Mouse (Mus musculus) macrophage (primary cell): ENCODE measurements around the gene Tmod3. TPM values are rescaled to one million over a fixed set of nuclear protein-coding genes. Genes with fewer than 3 reads are reported as not detected.

Experiments used
- H3K27ac ChIP-seq: fragments of 350-480 bp; formaldehyde crosslinking; 2 replicates; pipeline ENCODE4 v1.9.0; 2021
- H3K36me3 ChIP-seq: fragments of 350-480 bp; formaldehyde crosslinking; 2 replicates; pipeline ENCODE4 v1.9.0; 2021; ENCODE audit errors: inconsistent target
- H3K4me3 ChIP-seq: fragments of 350-480 bp; formaldehyde crosslinking; 2 replicates; pipeline ENCODE4 v1.9.0; 2021; ENCODE audit errors: inconsistent target
- H3K79me2 ChIP-seq: fragments of 350-480 bp; formaldehyde crosslinking; 2 replicates; pipeline ENCODE4 v1.9.0; 2021; ENCODE audit errors: inconsistent target
- WGBS: methylation state at CpG from one replicate; pipeline ENCODE4 v1.1.7; 2026; ENCODE audit warnings: inconsistent platforms; ENCODE audit not compliant: missing documents; 5-methylcytosine and 5-hydroxymethylcytosine counted together
- polyA plus RNA-seq: library from polyadenylated mRNA; stranded (reverse); fragments of 250-400 nt; gene quantifications from 3 replicates; pipeline ENCODE4 v1.2.4, GENCODE M21; 2018; ENCODE audit warnings: inconsistent platforms

Tmod3 gene
- polyA plus RNA-seq, 1 experiment from 2014 or later, result 94.7 TPM

DNA sequence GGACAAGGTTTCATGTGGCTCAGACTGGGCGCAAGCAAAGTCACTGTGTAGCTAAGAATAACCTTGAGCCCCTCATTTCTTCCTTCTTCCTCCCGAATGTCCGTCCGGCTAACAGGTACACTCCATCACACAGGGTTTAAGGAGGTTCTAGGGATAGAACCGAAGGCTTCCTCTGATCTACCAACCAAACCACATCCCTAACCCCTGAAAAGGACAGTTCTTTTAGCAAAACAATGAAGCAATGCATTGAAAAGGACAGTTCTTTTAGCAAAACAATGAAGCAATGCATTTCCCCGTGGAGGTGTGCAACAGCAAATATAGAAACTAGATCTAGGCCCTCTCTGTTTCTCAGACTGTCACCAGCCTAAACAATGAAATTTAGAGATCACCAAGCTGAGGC, 5.4 kb upstream of the Tmod3 start:
- Histone ChIP-seq H3K27ac (no peak overlapping the region), H3K79me2 (no peaks in the 10 kb centered on the region), H3K36me3 (no peaks in the 10 kb centered on the region), H3K4me3 (no peak overlapping the region)
- WGBS, result 88% methylated on average over 6 of the region's 6 CpGs

- H3K27ac ChIP-seq, result no peak overlapping the region
- H3K36me3 ChIP-seq, result no peaks in the 10 kb centered on the region
- peaks cover 5% of the 10 kb centered on the region for H3K79me2 ChIP-seq
- no peak overlapping the region for H3K4me3 ChIP-seq
- WGBS, result 93% methylated on average over 5 of the region's 6 CpGs
Observed at GRCm38 (mm10) chr9:75563622-75564021, 4.2 kb upstream of the Tmod3 start.

DNA sequence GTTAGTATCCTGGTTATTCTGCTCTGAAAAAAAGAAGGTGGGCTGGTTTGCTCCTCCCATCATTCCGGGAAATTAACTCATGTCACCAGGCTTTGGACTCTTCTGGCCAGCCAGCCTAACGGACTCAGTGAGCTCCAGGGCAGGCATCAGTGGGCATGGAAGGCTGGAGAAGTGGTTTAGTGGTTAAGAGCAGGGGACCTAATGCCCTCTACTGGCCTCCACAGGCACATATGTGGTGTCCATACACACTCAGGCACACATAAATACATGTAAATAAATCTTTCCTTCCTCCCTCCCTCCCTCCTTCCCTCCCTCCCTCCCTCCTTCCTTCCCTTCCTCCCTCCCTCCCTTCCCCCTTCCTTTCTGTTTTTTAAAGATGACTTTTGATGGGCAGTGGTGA, 3.7 kb upstream of the Tmod3 start:
- H3K4me3 ChIP-seq, result no peak overlapping the region
- H3K79me2 ChIP-seq, result peaks cover 9% of the 10 kb centered on the region
- no peak overlapping the region for H3K27ac ChIP-seq
- WGBS, result 89% methylated on average over 1 of the region's 2 CpGs
- H3K36me3 ChIP-seq, result no peaks in the 10 kb centered on the region

DNA sequence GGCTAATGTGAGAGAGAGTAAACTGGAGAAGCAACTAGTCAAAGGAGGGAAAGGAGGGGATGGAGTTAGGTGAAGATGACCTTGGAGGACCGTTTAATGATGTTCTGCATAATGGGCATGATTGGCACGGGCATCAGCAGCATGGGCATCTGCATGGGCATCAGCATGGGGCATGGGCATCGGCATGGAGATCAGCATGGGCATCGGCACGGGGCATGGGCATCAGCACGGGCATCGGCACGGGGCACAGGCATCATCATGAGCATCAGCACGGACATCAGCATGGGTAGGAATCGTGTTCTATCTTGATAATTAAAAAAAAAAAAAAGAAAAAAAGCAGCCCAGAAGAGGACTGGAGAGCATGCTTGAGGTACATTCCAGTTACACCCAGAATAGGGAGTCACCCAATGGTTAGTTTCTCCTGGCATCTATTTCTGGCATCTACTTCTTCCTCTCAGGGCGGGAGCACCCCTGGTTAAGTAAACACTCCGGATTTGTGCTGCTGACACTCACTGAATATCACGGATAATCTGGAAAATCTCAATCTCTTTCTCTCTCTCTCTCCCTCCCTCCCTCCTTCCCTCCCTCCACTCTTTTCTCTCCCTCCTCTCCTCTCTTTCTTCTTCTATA, 1.7 kb upstream of the Tmod3 start:
- H3K4me3 ChIP-seq, result no peak overlapping the region
- WGBS, result 90% methylated on average over 10 of the region's 13 CpGs

DNA sequence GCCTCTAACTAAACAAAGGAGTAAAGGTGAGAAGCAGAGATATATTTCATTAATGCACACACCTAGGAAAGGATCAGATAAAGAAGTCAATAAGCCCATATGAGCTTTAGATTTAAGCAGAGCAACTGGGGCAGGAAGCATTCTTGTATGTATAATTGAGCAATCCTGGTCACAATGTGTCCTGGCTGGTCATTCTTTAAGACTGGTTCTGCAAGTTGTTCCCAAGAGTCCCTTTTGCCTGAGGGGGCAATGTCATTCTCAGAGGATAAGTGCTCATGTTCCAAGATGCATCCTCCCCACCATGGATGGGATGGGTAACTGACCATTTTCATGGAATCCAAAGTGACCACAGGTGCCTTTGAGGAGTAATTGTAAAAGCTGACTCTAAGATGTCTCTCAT, 896 bp upstream of the Tmod3 start:
- no peak overlapping the region for H3K27ac ChIP-seq
- H3K36me3 ChIP-seq, result no peaks in the 10 kb centered on the region
- peaks cover 37% of the 10 kb centered on the region for H3K79me2 ChIP-seq
- no peak overlapping the region for H3K4me3 ChIP-seq

More for the DNA sequence above, 1.7 kb upstream of the Tmod3 start:
- Histone ChIP-seq H3K36me3 (no peaks in the 10 kb centered on the region), H3K27ac (no peak overlapping the region), H3K79me2 (peaks cover 29% of the 10 kb centered on the region)

DNA sequence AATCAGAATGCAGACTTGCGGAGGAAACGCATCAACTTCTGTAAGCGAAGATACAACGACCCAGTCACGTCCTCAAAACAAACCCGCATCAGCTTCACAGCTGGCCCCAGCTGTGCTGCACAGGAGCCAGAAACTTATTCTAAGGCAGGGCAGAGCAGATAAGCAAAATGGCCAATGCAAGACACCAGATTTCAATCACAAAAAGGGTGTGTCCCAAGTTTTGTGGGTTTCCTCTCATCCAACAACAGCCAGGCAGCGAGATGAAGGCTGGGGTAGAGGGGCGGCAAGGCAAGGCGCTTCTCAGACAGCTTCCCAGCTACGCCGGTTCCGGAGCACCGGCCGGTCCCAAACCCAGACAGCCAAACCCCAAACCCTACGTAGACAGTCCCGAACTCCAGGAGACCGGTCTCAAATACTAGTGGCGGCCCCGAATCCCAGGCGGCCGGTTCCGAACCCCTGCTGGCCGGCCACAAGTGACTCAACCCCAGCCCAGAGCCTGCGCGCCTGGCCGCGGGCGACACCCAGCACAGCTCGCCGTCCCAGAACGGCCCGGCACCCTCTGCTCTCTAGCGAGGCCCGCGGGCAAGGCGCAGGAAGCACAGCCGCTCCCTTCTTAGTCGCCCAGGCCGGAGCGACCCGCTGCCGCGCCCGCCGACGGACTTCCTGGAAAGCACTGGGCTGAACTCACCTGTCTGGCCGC, 495 bp downstream of the Tmod3 start:
- Histone ChIP-seq H3K79me2 (peaks cover 51% of the 10 kb centered on the region), H3K4me3 (peak overlapping the region; percentile 84), H3K36me3 (no peaks in the 10 kb centered on the region), H3K27ac (peak overlapping the region; percentile 53)
- WGBS, result under 1% methylated on average over 47 of the region's 47 CpGs

- 15% methylated on average over 3 of the region's 3 CpGs for WGBS
- Histone ChIP-seq H3K27ac (peak overlapping the region; percentile 53), H3K36me3 (no peaks in the 10 kb centered on the region), H3K79me2 (peaks cover 57% of the 10 kb centered on the region), H3K4me3 (peak overlapping the region; percentile 84)
Observed at GRCm38 (mm10) chr9:75558360-75558759, 1.1 kb downstream of the Tmod3 start.

- no peak overlapping the region for H3K4me3 ChIP-seq
- peaks cover 100% of the 10 kb centered on the region for H3K79me2 ChIP-seq
- 64% methylated on average over 4 of the region's 4 CpGs for WGBS
- H3K36me3 ChIP-seq, result no peaks in the 10 kb centered on the region
- H3K27ac ChIP-seq, result no peak overlapping the region
Observed at GRCm38 (mm10) chr9:75553719-75554118, 5.7 kb downstream of the Tmod3 start.

DNA sequence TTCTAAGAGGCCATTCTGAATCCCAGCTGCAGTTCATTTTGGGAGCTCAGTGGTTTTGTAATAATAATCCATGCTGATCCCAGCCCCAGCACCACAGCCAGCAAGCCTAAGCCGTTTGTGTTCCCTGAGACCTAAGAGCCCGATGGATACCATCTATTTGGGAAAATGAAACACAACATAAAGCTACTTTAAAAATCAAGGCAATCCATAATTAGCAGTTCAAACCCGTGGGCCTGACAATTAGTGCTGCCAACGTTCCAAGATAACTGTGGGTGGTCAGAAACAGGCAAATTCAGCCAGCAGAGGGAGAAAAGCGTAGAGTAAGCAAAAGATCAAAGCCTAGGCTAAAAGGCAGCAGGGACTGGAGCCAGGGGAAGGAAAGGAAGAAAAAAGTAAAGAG, 8.1 kb downstream of the Tmod3 start:
- no peaks in the 10 kb centered on the region for H3K36me3 ChIP-seq
- 86% methylated on average over 5 of the region's 5 CpGs for WGBS
- no peak overlapping the region for H3K4me3 ChIP-seq
- H3K79me2 ChIP-seq, result peaks cover 100% of the 10 kb centered on the region
- H3K27ac ChIP-seq, result no peak overlapping the region

DNA sequence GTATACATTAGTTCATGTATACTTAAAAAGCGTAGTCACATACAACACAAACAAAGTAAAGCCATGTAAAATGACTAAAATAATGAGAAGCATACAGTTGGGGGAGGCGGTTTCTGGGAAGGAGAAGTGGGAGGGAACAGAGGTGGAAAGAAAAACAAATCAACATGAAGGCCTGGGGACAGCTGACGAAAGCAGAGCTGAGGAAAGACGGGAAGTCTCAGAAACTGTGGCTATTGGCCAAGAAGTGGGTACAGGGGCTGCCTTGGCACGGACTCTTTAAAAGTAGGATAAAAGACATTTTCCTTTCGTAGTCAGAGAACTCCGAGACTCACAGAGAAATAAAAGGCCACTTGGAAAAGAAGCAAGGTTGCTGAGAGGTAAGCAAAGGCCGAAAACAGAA, 10.4 kb downstream of the Tmod3 start:
- H3K79me2 ChIP-seq, result peaks cover 100% of the 10 kb centered on the region
- no peak overlapping the region for H3K4me3 ChIP-seq
- H3K36me3 ChIP-seq, result no peaks in the 10 kb centered on the region
- H3K27ac ChIP-seq, result no peak overlapping the region
- WGBS, result 42% methylated on average over 8 of the region's 8 CpGs

DNA sequence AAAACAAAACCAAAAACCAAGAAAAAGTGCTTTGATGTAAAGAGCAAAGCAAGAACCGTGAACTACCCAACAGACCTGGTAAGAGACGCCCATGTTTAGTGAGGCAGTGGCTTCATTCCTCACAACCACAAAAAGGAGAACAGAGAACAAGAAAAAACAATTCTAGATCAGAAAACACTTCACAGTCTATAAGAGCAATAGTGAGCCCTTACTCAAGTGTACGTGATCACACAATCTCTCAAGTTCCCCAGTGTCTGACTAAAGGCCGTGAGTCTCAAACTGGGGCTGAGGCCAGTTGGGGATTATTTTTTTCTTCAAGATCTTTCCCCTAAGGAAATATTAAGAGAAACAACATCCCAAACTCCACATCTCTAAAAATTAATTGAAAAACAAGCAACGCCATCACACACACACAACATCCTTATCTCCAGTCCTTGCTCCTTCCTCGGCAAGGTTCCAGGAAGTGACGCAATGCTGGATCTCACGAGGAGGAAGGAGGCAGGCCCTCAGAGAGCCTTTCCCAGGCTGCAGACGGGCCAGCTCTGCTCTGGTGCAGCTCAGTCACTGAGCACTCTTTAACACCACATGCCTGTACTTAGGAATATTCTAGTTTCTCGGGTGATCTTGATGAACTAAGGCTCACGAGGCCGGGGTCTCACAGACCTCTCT, 12.4 kb downstream of the Tmod3 start:
- Histone ChIP-seq H3K36me3 (no peaks in the 10 kb centered on the region), H3K79me2 (peaks cover 100% of the 10 kb centered on the region), H3K4me3 (no peak overlapping the region), H3K27ac (no peak overlapping the region)
- WGBS, result 25% methylated on average over 12 of the region's 12 CpGs

DNA sequence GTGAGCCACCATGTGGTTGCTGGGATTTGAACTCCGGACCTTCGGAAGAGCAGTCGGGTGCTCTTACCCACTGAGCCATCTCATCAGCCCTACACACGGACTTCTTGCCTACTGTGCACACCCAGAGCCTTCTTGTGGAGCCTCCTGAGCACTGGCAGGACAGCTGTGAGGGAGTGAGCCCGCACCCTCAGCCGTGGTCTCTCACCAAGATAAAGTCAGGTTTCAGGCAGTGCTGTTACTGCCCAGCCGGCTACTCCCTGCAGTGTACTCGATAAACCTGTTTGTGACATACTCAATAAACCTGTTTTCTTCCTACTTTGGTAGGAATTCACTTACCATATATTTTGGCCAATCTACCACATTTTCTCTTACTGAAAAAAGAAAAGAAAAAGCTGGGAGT, 13.9 kb downstream of the Tmod3 start:
- H3K36me3 ChIP-seq, result no peaks in the 10 kb centered on the region
- no peak overlapping the region for H3K27ac ChIP-seq
- peaks cover 100% of the 10 kb centered on the region for H3K79me2 ChIP-seq
- WGBS, result 96% methylated on average over 5 of the region's 8 CpGs
- no peak overlapping the region for H3K4me3 ChIP-seq

DNA sequence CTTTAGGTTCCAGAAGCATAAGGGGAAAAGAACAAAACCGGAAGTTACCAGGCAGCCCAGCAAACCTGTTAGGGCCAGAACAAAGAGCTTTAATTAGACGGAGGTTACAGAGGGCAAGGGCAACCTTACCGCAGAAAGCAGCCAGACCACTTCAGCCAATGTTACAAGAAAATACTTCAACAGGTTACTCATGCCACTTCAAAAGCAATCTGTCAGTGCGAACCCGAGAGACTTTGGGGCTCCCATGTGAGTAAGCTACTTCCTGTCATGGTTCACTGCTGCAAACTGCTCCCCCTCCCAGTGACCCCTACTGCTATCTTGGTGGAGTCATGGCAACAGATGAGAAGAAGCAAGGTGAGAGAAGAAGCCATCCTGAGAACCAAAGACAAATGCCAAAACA, 18.0 kb downstream of the Tmod3 start:
- WGBS, result 5% methylated on average over 5 of the region's 5 CpGs
- Histone ChIP-seq H3K27ac (no peak overlapping the region), H3K36me3 (no peaks in the 10 kb centered on the region), H3K4me3 (no peak overlapping the region), H3K79me2 (peaks cover 100% of the 10 kb centered on the region)

DNA sequence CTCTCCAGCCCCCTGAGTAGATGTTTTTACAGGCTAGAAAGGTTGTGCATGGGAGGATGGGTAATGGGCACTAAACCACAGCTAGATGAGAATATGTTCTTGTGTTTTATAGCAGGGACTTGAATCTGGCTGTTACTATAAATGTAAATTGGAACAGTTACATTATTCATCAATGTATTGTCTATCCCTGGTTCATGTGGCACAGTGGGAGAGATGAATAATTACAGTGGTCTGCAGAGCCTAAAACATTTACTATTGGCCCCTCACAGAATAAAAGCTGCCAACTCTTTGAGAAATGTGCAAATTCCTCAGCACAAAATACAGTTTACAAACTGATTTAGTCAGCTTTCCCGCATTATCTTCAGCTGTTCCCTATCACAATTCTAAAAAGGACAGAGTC, 23.0 kb downstream of the Tmod3 start:
- H3K27ac ChIP-seq, result no peak overlapping the region
- peaks cover 95% of the 10 kb centered on the region for H3K79me2 ChIP-seq
- WGBS, result 81% methylated on average over 1 of the region's 1 CpGs
- H3K4me3 ChIP-seq, result no peak overlapping the region
- peaks cover 15% of the 10 kb centered on the region for H3K36me3 ChIP-seq

DNA sequence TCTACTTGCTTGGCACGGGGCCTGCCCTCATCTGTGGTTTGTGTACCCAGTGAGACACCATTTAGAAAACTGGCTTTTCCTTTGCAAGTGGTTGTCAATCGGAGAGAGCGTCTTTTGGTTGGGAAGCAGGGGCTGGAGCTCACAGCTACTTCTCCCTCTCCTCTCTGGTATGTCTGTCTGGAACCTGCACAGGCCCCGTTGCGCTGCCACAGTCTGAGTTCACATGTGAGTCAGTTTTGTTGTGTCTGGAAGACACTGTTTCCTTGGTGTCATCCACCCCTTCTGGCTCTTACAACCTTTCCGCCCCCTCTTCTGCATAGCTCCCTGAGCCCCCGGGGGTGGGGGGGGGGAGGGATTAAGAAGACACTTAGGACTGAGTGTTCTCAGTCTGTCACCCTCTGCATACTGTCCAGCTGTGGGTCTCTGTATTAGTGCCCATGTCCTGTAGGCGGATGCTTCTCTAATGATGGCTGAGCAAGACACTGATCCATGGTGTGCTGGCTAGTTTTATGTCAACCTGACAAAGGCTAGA, 25.0 kb downstream of the Tmod3 start:
- Histone ChIP-seq H3K79me2 (peaks cover 76% of the 10 kb centered on the region), H3K36me3 (peaks cover 31% of the 10 kb centered on the region), H3K4me3 (no peak overlapping the region), H3K27ac (no peak overlapping the region)
- WGBS, result 89% methylated on average over 8 of the region's 8 CpGs
